Mouse (Mus musculus): ENCODE data around the gene Ccl3. TPM values are rescaled to one million over a fixed set of nuclear protein-coding genes. Genes with fewer than 3 reads are reported as not detected.
A peak's percentile ranks its signal among the peaks of the same experiment; 100 is the strongest.

Gene Ccl3
- 0.33 and 0.51 TPM in 2 replicates for polyA plus RNA-seq (2014; fragmentation: Nextera tagmentation; extraction: Ambion mirVana)

DNA sequence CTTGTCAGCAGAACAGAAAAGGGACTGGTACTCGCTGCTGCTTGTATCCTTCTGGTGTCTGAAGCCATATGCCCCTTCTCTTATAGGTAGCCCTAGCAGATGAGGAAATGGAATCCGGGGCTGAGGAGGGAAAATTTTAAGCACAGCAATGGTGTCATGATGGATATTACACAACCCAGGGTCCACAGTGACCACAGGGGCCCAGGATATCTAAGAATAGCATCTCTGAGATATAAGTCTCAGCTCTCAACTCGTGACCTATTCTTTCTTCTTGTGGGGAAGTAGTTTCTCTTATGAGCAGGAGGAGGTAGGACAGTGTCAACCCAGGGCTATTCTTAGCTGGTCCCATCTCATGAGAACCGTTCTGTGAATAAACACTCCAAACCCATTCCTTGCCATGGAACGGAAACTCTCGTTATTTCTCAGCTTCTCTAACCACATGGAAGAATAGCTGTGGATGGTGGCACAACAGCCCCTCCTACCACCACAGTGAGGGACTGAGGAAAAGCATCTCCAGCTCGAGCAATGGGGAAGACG is at the start of gene Ccl3:
Ccl3 (minus strand) TSS at position 51 of the 537 bp plus-strand sequence.
- WGBS, result 72% methylated on average over 8 of the region's 8 CpGs
- TF ChIP-seq CTCF (IDR thresholded peaks at IDR 0.05; ENCODE audit: low read depth), result no peak
- H3K36me3 ChIP-seq (ENCODE audit: insufficient read depth), result no peaks in the 10 kb centered on the region
- no peak within 1 kb of the TSS for H3K27ac ChIP-seq (ENCODE audit: low read depth)
- no peaks in the 10 kb centered on the region for H3K27me3 ChIP-seq (ENCODE audit: insufficient read depth, low read length)
- DNase-seq (peak; percentile 2), ATAC-seq (ENCODE audit: insufficient read depth) (no peak)
- H3K9ac ChIP-seq, result no peak within 1 kb of the TSS
- H3K4me2 ChIP-seq, result no peak within 1 kb of the TSS
- no peaks in the 10 kb centered on the region for H3K9me3 ChIP-seq (ENCODE audit: low read depth, low read length)
- no peaks in the 10 kb centered on the region for H3K4me1 ChIP-seq (ENCODE audit: insufficient read depth)
- H3K4me3 ChIP-seq (ENCODE audit: low read depth, low read length), result no peak within 1 kb of the TSS

DNA sequence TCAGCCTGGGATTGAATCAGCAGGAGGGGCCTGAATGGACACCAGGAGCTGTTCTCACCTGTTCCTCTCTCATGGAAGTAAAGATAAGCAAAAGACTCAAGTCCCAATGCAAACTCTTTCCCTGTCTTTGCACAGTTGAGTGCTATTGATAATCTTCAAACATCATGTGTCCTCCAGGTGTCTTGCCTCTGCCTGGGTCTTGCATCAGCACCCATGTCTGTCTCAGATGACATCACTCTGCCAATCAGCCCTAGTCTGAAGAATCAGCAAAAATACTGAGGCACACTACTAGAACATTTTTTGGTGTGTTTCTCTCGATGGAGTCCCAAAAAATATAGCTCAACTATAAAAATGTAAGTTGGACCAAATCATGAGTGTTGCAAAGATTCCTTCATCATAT is 42.9 kb upstream of the Ccl3 start:
- Histone ChIP-seq H3K9ac (no peak overlapping the region), H3K27me3 (ENCODE audit: insufficient read depth, low read length) (no peaks in the 10 kb centered on the region), H3K4me3 (ENCODE audit: low read depth, low read length) (no peak overlapping the region), H3K4me1 (ENCODE audit: insufficient read depth) (no peaks in the 10 kb centered on the region), H3K27ac (ENCODE audit: low read depth) (no peak overlapping the region), H3K4me2 (no peak overlapping the region), H3K9me3 (ENCODE audit: low read depth, low read length) (no peaks in the 10 kb centered on the region), H3K36me3 (ENCODE audit: insufficient read depth) (no peaks in the 10 kb centered on the region)
- DNase-seq, result no peak
- 53% methylated on average over 1 of the region's 1 CpGs for WGBS
- TF ChIP-seq CTCF (IDR thresholded peaks at IDR 0.05; ENCODE audit: low read depth), result no peak
- no peak for ATAC-seq (ENCODE audit: insufficient read depth)

DNA sequence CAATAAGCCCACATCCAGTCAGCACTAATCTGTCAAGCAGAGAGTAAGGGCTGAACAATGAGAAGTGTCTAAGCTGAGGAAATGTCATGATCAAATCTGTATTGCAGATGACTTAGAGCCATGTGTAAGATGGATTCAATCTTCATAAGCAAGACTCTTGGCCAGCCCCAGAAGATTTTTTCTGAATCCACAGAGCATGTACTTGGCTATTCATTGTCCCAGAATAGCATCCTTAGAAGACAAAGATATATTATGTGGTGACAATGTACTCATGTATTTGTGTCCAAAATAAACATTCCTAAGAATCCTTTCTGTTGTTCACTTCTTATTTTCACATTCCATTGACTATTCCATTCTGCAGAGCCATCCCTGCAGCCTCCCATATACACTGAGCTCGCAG is 40.8 kb upstream of the Ccl3 start:
- Histone ChIP-seq H3K27me3 (ENCODE audit: insufficient read depth, low read length) (no peaks in the 10 kb centered on the region), H3K36me3 (ENCODE audit: insufficient read depth) (no peaks in the 10 kb centered on the region), H3K4me1 (ENCODE audit: insufficient read depth) (no peaks in the 10 kb centered on the region), H3K9me3 (ENCODE audit: low read depth, low read length) (no peaks in the 10 kb centered on the region), H3K4me2 (no peak overlapping the region), H3K27ac (ENCODE audit: low read depth) (no peak overlapping the region), H3K4me3 (ENCODE audit: low read depth, low read length) (no peak overlapping the region), H3K9ac (no peak overlapping the region)
- no peak for DNase-seq
- TF ChIP-seq CTCF (IDR thresholded peaks at IDR 0.05; ENCODE audit: low read depth), result no peak
- WGBS, result 60% methylated on average over 1 of the region's 1 CpGs
- no peak for ATAC-seq (ENCODE audit: insufficient read depth)

DNA sequence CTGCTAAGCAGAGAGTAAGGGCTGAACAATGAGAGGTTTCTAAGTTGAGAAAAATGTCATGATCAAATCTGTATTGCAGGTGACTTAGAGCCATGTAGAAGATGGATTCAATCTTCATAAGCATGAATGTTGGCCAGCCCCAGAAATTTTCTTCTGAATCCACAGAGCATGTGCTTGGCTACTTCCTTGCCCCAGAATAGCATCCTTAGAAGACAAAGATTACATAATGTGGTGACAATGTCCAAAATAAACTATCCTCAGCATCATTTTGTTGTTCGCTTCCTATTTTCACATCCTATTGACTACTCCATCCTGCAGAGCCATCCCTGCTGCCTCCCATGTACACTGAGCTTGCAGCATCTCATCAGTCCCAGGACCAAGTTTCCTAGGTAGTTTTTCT is 26.5 kb upstream of the Ccl3 start:
- no peak overlapping the region for H3K27ac ChIP-seq (ENCODE audit: low read depth)
- H3K36me3 ChIP-seq (ENCODE audit: insufficient read depth), result no peaks in the 10 kb centered on the region
- ATAC-seq (ENCODE audit: insufficient read depth) (no peak), DNase-seq (no peak)
- no peaks in the 10 kb centered on the region for H3K27me3 ChIP-seq (ENCODE audit: insufficient read depth, low read length)
- no peak overlapping the region for H3K4me3 ChIP-seq (ENCODE audit: low read depth, low read length)
- H3K9me3 ChIP-seq (ENCODE audit: low read depth, low read length), result no peaks in the 10 kb centered on the region
- WGBS, result 91% methylated on average over 1 of the region's 1 CpGs
- no peaks in the 10 kb centered on the region for H3K4me1 ChIP-seq (ENCODE audit: insufficient read depth)
- no peak overlapping the region for H3K9ac ChIP-seq
- TF ChIP-seq CTCF (IDR thresholded peaks at IDR 0.05; ENCODE audit: low read depth), result no peak
- no peak overlapping the region for H3K4me2 ChIP-seq

DNA sequence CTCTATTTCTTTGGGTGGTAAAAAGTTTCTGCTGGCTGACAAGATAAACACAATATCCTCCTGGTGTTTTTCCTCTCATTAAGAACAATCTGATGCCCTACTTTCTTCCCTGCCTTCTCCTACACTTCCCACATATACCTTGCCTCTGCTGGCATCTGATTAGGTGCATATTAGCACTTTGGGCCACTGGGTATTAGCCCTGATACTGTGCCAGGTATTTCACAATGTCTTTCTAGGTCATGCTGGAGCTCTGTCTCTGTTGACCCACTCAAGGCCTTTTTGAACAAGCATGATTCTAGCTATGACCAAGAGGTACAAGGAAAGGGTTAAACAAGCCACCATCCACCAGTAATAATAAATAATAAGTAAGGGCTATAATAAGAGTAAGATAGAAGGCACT is 22.6 kb upstream of the Ccl3 start:
- Histone ChIP-seq H3K4me1 (ENCODE audit: insufficient read depth) (no peaks in the 10 kb centered on the region), H3K27me3 (ENCODE audit: insufficient read depth, low read length) (no peaks in the 10 kb centered on the region), H3K27ac (ENCODE audit: low read depth) (no peak overlapping the region), H3K9me3 (ENCODE audit: low read depth, low read length) (no peaks in the 10 kb centered on the region), H3K4me3 (ENCODE audit: low read depth, low read length) (no peak overlapping the region), H3K4me2 (no peak overlapping the region), H3K9ac (no peak overlapping the region), H3K36me3 (ENCODE audit: insufficient read depth) (no peaks in the 10 kb centered on the region)
- ATAC-seq (ENCODE audit: insufficient read depth), result no peak
- no peak for DNase-seq
- no peak for TF ChIP-seq CTCF (IDR thresholded peaks at IDR 0.05; ENCODE audit: low read depth)

DNA sequence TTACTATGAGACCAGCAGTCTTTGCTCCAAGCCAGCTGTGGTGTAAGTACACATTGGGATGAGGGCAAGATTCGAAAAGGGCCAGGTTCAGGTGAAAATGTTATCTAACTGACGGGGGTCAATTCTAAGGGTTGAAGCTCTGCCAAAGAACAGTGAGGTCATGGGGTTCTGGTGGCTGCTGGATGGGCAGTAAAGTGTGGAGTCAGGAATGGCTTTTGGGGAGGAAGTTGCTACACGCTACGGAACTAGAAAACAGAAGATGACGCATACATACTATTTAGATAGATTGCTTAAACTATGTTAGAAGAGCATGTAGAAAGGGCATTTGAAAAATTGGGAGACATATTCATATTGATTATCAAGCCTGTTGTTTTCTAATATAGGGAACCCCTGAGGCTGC is 14.4 kb upstream of the Ccl3 start:
- Histone ChIP-seq H3K9ac (no peak overlapping the region), H3K4me1 (ENCODE audit: insufficient read depth) (no peaks in the 10 kb centered on the region), H3K27me3 (ENCODE audit: insufficient read depth, low read length) (no peaks in the 10 kb centered on the region), H3K4me3 (ENCODE audit: low read depth, low read length) (no peak overlapping the region), H3K27ac (ENCODE audit: low read depth) (no peak overlapping the region), H3K9me3 (ENCODE audit: low read depth, low read length) (no peaks in the 10 kb centered on the region), H3K4me2 (no peak overlapping the region), H3K36me3 (ENCODE audit: insufficient read depth) (no peaks in the 10 kb centered on the region)
- DNase-seq (no peak), ATAC-seq (ENCODE audit: insufficient read depth) (no peak)
- 54% methylated on average over 5 of the region's 5 CpGs for WGBS
- TF ChIP-seq CTCF (IDR thresholded peaks at IDR 0.05; ENCODE audit: low read depth), result no peak

DNA sequence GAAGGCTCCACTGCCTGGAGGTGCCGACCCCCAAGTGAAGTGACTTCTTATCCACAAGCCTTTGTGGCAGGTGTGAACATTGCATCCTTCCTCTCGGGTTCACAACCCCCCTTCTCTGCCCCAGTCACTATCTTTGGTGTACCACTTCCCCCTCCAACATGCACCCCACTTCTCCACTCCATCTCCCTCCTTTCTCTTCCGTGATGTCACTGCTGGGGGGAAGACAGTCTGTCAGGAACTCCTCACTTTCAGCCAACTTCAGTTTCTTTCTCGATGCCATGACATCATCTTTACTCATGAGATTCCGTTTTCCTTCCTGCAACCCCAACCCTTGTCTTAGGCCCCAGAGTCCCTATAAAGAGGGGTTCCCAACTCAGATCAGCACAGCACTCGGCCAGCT is 13.0 kb upstream of the Ccl3 start, which contains the start of gene Ccl4:
Ccl4 (plus strand) TSS at position 381 of the 400 bp plus-strand sequence.
- Histone ChIP-seq H3K4me2 (no peak within 1 kb of the TSS), H3K9ac (no peak within 1 kb of the TSS), H3K4me3 (ENCODE audit: low read depth, low read length) (no peak within 1 kb of the TSS), H3K27me3 (ENCODE audit: insufficient read depth, low read length) (no peaks in the 10 kb centered on the region), H3K9me3 (ENCODE audit: low read depth, low read length) (no peaks in the 10 kb centered on the region), H3K4me1 (ENCODE audit: insufficient read depth) (no peaks in the 10 kb centered on the region), H3K36me3 (ENCODE audit: insufficient read depth) (no peaks in the 10 kb centered on the region), H3K27ac (ENCODE audit: low read depth) (no peak within 1 kb of the TSS)
- DNase-seq, result no peak
- no peak for TF ChIP-seq CTCF (IDR thresholded peaks at IDR 0.05; ENCODE audit: low read depth)
- ATAC-seq (ENCODE audit: insufficient read depth), result no peak
- 67% methylated on average over 6 of the region's 6 CpGs for WGBS

DNA sequence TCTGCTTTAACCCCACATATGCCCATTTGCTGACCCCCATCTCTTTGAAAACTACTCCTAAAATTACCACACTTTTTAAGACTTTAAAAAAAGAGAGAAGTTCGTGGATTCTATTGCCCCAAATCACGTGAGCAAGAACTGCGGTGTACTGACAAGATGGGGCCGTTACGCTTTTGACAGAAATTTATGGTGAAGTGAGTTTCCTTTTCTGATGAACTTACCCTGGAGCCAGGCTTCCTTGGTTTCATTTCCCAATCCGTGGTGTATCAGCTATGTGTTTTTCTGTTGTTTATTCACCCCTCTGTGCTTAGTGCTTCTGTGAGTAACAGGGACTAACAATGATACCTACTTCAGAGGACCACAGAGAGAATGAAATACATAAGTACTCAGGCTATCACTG is 9.6 kb upstream of the Ccl3 start:
- no peak for TF ChIP-seq CTCF (IDR thresholded peaks at IDR 0.05; ENCODE audit: low read depth)
- H3K9me3 ChIP-seq (ENCODE audit: low read depth, low read length), result no peaks in the 10 kb centered on the region
- no peak for ATAC-seq (ENCODE audit: insufficient read depth)

More for the DNA sequence above, 9.6 kb upstream of the Ccl3 start:
- Histone ChIP-seq H3K4me1 (ENCODE audit: insufficient read depth) (no peaks in the 10 kb centered on the region), H3K36me3 (ENCODE audit: insufficient read depth) (no peaks in the 10 kb centered on the region), H3K27ac (ENCODE audit: low read depth) (no peak overlapping the region), H3K9ac (no peak overlapping the region), H3K4me3 (ENCODE audit: low read depth, low read length) (no peak overlapping the region), H3K4me2 (no peak overlapping the region), H3K27me3 (ENCODE audit: insufficient read depth, low read length) (no peaks in the 10 kb centered on the region)
- 71% methylated on average over 6 of the region's 6 CpGs for WGBS
- no peak for DNase-seq

Measured in lung, embryonic 14.5 days (tissue).